Mouse (Mus musculus): Measurements from ENCODE around the gene Ifnl2.
"Not testable (repeated sequence)": the region's sequence is repeated elsewhere in the genome, so short reads cannot be mapped to it uniquely, and the experiment has no call there.

The Ifnl2 gene

DNA sequence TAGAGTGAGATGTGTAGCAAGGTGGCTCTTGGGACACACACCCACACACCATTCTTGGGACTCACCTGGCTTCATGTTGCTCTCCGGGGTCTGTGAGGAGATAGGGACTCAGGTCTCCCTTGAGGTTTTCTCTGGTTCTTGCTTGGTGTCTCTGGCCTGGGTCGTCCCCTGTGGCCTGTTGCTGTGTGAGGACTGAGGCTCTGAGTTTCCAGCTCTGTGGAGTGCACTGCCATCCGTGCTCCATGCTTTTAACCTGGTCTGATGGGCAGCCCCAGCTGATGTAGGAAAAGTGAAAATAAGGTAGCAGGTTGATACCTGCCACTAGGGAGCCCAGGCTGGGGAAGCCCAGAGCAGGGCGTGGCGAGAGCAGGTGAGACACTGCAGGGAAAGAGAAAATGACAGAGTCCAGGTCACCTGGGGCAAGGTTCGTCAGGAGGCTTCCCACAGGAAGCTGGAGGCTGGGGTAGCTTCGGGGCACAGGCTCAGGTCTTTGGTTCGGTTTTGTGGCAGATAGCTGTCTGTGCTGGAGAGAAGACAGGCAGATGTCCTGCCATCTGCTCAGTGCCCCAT, at the start of gene Ifnl2:
Ifnl2 (minus strand) TSS at position 51 of the 570 bp plus-strand sequence.
- DNase-seq (ENCODE audit: low spot score in 2 of 2): not testable (repeated sequence)

DNA sequence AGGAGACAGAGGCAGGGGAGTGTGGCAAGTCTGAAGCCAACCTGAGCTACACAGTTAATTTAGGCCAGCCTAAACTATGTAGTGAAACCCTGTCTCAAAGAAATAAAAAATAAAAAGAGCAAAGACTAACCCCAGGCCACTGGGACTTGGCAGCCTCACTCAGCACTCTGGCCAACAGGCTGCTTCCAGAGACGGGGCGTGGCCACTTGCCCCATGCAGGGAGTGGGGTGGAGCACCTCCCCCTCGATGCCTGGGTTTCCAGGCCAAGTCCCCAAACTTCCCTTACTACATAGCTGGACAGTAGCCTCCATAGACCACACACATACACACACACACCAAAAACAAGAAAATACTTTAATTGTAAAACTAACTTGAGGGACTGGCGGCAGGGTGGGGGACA, 48.2 kb upstream of the Ifnl2 start:
- no peak for DNase-seq (ENCODE audit: low spot score in 2 of 2)

GRCm38 (mm10) chr7:28557708-28558107, 47.5 kb upstream of the Ifnl2 start:
- no peak for DNase-seq (ENCODE audit: low spot score in 2 of 2)

DNA sequence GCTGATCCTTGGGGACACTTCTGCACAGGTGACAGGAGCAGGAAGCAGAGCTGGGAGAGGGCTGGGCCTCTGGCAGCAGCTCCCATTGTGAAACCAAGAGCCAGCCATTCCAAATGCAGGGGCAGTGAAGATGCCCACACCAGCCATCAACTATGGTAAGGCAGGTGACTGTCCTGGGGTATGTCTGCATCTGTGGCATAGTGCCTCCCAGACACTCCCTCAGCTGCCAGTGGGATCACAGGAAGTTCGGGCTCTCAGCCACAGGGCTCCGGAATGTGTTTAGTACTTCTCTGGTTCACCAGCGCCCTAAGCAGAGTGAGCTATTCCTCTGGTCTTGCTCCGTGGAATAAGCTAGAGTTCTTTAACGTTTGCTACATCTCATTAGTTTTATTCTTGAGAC, 46.8 kb upstream of the Ifnl2 start:
- DNase-seq (ENCODE audit: low spot score in 2 of 2): no peak

- DNase-seq (ENCODE audit: low spot score in 2 of 2): no peak
Observed at GRCm38 (mm10) chr7:28555939-28556535, 45.8 kb upstream of the Ifnl2 start.

DNA sequence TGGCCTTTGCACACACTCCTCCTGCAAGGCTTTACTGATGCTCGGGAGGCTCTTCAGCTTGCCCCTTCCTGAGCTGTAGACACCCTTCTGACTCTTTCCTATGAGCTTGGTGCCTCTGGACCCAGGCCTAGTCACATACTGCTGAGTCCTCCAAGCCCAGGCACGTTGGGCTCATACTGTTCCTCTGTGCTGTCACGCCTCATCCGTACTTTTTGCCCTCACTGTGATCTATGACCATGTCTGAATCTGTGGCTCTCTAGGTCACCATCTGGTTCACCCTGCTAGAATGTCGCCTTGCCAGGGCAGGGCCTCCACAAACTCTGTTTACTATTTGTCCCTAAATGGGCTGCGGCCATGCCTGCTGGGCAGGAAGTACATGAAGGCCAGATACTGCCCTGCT, 42.8 kb upstream of the Ifnl2 start:
- no peak for DNase-seq (ENCODE audit: low spot score in 2 of 2)

DNA sequence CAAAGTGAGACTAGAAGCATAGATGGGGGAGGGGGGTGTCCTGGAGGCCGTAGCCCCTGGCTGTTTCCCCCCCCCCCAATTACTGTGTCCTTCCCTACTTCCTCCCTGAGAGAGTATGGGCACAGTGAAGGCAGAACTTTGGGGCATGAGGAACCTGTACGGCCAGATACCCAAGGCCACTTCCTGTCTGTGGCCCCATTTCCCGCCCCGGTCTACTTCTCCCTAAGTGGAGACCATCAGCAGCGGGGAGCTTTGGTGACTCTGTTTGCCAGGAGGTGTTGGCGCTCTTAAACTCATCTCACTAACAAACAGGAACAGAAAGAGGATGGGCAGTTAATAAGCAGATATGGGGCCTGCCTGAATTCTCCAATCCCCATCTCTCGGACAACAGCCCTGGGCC, 37.4 kb upstream of the Ifnl2 start:
- DNase-seq (ENCODE audit: low spot score in 2 of 2): no peak

GRCm38 (mm10) chr7:28547154-28547553, 36.9 kb upstream of the Ifnl2 start, which contains the start of gene Nccrp1:
Gene Nccrp1 (minus strand): TSS chr7:28547254.
- no peak for DNase-seq (ENCODE audit: low spot score in 2 of 2)

DNA sequence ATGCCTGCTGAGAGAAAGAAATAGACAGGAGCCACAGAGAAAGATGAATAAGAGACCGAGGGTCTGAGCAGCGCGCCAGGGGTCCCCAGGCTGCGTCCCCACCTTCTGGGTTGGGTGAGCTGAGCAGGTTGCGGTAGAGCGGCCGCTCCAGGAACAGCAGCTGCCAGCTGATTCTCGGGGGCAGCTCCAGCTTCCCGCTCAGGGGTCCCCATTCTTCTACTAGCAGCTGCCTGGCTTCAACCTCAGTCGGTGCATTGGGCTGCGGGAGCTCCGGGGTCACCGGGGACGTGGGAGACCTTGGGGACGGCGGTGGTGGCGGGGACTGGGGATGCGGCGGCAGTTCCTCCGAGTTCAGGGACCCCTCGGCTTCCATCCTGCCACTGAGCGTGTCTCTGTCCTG, 36.4 kb upstream of the Ifnl2 start:
- no peak for DNase-seq (ENCODE audit: low spot score in 2 of 2)

DNA sequence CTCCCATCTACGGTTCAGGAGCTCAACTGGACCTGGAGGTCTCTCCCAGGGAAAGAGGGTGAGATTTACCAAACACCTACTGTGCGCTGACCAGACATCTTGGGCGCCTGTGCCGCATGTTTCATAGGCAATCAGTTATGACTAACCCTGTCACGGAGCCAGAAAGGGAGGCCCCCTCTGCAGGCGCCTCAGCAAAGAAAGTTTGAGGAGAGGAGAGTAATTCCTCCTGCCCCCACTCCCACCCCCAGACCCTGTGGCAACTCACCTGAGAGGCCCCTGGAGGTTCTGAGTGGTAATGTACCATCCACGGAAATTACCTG, 35.6 kb upstream of the Ifnl2 start:
- no peak for DNase-seq (ENCODE audit: low spot score in 2 of 2)

- DNase-seq (ENCODE audit: low spot score in 2 of 2): no peak
Observed at GRCm38 (mm10) chr7:28545048-28545890, 35.0 kb upstream of the Ifnl2 start.

- no peak for DNase-seq (ENCODE audit: low spot score in 2 of 2)
Observed at GRCm38 (mm10) chr7:28544051-28544601, 33.9 kb upstream of the Ifnl2 start.

DNA sequence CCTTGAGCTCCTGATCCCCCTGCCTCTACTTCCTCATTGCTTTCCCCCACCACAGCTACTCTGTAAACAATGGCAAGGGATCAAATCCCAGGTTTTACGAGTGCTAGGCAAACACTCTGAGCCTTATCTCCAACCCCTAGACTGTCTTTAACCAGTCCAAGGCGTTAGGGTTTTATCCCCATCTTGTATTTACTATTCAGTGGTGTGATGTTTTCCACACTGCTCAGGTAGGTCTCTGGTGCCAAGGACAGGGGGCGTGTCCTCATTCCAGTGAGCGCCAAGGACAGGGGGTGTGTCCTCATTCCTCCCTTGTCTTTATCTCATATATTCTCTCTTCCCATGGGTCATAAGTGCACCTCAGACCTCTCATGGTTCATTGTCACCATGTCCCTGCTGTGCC, 30.3 kb upstream of the Ifnl2 start, which contains the start of gene Sycn:
Sycn (plus strand) TSS at position 360 of the 400 bp plus-strand sequence.
- no peak for DNase-seq (ENCODE audit: low spot score in 2 of 2)

GRCm38 (mm10) chr7:28538886-28539285, 28.6 kb upstream of the Ifnl2 start:
- DNase-seq (ENCODE audit: low spot score in 2 of 2): not testable (repeated sequence)

DNA sequence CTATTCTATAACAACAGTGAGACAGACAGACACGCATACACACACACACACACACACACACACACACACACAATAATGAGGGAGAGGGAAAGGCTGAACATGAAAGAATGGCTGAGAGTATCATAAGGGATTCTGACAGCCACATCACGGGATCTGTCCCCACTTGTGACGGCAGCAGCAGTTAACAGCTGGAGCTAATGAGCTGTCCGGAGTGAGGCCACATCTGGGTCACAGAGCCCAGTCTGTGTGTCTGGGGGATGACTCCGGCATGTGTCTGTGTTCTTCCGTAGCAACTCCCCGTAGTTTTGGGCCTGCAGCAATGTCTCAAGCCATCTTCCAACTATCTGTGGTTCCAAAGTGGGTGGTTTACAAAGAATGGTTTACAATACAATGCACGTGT, 21.8 kb upstream of the Ifnl2 start:
- DNase-seq (ENCODE audit: low spot score in 2 of 2): no peak

- peak; percentile 56 to 65 for DNase-seq (ENCODE audit: low spot score in 2 of 2)
Observed at GRCm38 (mm10) chr7:28527922-28528719, 17.9 kb upstream of the Ifnl2 start.

DNA sequence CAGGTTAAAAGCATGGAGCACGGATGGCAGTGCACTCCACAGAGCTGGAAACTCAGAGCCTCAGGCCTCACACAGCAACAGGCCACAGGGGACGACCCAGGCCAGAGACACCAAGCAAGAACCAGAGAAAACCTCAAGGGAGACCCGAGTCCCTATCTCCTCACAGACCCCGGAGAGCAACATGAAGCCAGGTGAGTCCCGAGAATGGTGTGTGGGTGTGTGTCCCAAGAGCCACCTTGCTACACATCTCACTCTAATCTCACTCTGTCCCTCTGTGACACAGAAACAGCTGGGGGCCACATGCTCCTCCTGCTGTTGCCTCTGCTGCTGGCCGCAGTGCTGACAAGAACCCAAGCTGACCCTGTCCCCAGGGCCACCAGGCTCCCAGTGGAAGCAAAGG, 12.3 kb upstream of the Ifnl2 start, which contains the start of gene Ifnl3:
Ifnl3 (plus strand) TSS at position 301 of the 400 bp plus-strand sequence.
- not testable (repeated sequence) for DNase-seq (ENCODE audit: low spot score in 2 of 2)

- no peak for DNase-seq (ENCODE audit: low spot score in 2 of 2)
Observed at GRCm38 (mm10) chr7:28511441-28511840, 1.2 kb upstream of the Ifnl2 start.

GRCm38 (mm10) chr7:28509121-28509520, 1.1 kb downstream of the Ifnl2 start:
- DNase-seq (ENCODE audit: low spot score in 2 of 2): not testable (repeated sequence)

DNA sequence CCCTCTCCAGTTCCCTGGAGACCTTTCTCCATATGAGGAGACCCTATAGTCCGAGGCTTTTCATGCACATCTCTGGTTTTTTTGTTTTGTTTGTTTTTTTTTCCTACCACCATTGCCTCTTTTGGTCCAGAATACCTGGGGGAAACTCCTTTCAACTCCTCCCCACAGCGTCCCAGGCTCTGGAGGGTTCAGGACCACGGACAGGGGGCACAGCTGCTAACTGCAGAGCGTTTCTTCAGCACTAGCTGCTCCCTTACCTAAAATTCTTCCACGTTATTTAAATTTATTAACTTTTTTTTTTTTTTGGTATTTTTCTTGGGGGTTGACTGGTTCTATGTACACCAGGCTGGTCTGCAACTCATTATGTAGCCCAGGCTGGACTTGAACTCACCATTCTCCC, 4.7 kb downstream of the Ifnl2 start:
- DNase-seq (ENCODE audit: low spot score in 2 of 2): no peak

DNA sequence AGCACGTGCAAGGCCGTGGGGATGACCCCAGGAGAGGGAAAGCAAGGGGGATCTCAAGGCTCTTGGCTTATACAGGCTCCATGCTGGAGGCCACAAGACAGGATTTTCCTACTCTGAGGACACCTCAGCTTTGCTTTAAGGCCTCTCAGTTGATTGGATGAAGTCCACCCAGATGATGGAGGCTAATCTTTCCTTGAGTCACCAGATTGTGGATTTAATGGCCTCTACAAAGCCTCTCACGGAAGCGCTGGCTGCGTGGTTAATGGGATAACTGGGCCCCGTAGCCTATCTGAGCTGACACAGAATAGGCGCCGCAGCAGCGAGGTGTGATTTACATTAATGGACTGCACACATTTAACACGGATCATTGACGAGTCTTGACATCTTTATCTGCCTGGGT, 14.8 kb downstream of the Ifnl2 start:
- DNase-seq (ENCODE audit: low spot score in 2 of 2): no peak

GRCm38 (mm10) chr7:28492310-28492709, 17.9 kb downstream of the Ifnl2 start:
- no peak for DNase-seq (ENCODE audit: low spot score in 2 of 2)
